27 mouse cellular contexts compared by ENCODE assay signal in genomic region chr1:140542066-140542465, GRCm38 (mm10).
DNase-seq lines count a peak whose midpoint lies in the region; ATAC-seq and TF ChIP-seq lines count a peak whose summit lies in the region.
"Had no signal": no experiment of that assay in that cellular context is flagged by ENCODE, and none has a peak within 500 bp of the region (broad histone marks: within the 10 kb centered on the region; RNA-seq: fewer than 3 reads in every experiment).

No protein-coding gene starts in this region.

- H3K9ac ChIP-seq in limb, embryonic 14.5 days (ENCODE audit: low read depth, low read length, severe bottlenecking), result no peak overlapping the region
- H3K9ac ChIP-seq: forebrain, embryonic 13.5 days; heart, embryonic 13.5 days; hindbrain, embryonic 14.5 days had no signal

- no peak overlapping the region for H3K27ac ChIP-seq in limb, embryonic 14.5 days (replicated peaks; ENCODE audit: low read depth, low read length)
- H3K27ac ChIP-seq in limb, embryonic 10.5 days, result no peak overlapping the region
- H3K27ac ChIP-seq: forebrain, embryonic 10.5 days; forebrain, embryonic 13.5 days; heart, adult 2 months; heart, embryonic 10.5 days; heart, embryonic 13.5 days; hindbrain, embryonic 14.5 days; hindbrain, postnatal 0 days had no signal

- WGBS in limb, embryonic 14.5 days, result 79% methylated on average over 3 of the region's 3 CpGs
- WGBS in limb, embryonic 10.5 days, result 90% methylated on average over 3 of the region's 3 CpGs

- H3K4me1 ChIP-seq in limb, embryonic 14.5 days (ENCODE audit: control insufficient read depth, insufficient read depth, low read length), result no peaks in the 10 kb centered on the region
- H3K4me1 ChIP-seq in limb, embryonic 10.5 days, result no peaks in the 10 kb centered on the region
- H3K4me1 ChIP-seq: forebrain, embryonic 10.5 days; forebrain, embryonic 13.5 days; heart, embryonic 10.5 days; heart, embryonic 13.5 days had no signal

- DNase-seq in adrenal gland, postnatal 10 days, result peak; percentile 25
- DNase-seq in adrenal gland, adult 18-20 months (ENCODE audit: low spot score in 2 of 2), result no peak
- DNase-seq in cerebellum, postnatal 14 days, result peak; percentile 54 to 56
- no peak for DNase-seq in cerebellum, adult 18-20 months
- DNase-seq in limb, embryonic 14.5 days (ENCODE audit: low spot score), result peak; percentile 17
- DNase-seq in limb, embryonic 10.5 days (ENCODE audit: low spot score), result no peak
- DNase-seq: adrenal gland, postnatal 14 days; B cell, adult 2 months; cerebellum, adult 8-10 months; gastrocnemius, postnatal 10 days; gastrocnemius, postnatal 36 days; heart, adult 2 months; heart, postnatal 14 days; heart, postnatal 4 days; kidney, adult 18-20 months had no signal

- no peaks in the 10 kb centered on the region for H3K27me3 ChIP-seq in limb, embryonic 14.5 days (ENCODE audit: control insufficient read depth, insufficient read depth, low read length)
- no peaks in the 10 kb centered on the region for H3K27me3 ChIP-seq in limb, embryonic 10.5 days (ENCODE audit: low read depth, poor library complexity, severe bottlenecking)
- H3K27me3 ChIP-seq: CH12.LX; forebrain, embryonic 13.5 days; heart, embryonic 13.5 days had no signal

- H3K4me2 ChIP-seq in limb, embryonic 14.5 days (replicated peaks; ENCODE audit: low read depth, low read length, severe bottlenecking), result no peak overlapping the region
- H3K4me2 ChIP-seq: forebrain, embryonic 13.5 days; heart, embryonic 13.5 days; hindbrain, embryonic 14.5 days had no signal

- ATAC-seq in limb, embryonic 14.5 days (ENCODE audit: low FRiP score, low read depth), result no peak
- ATAC-seq: forebrain, embryonic 13.5 days; forebrain, embryonic 16.5 days; hindbrain, postnatal 0 days; inflammation-experienced regulatory T-cells, adult 6 months; intestine, embryonic 16.5 days; Patski had no signal

- H3K4me3 ChIP-seq in limb, embryonic 14.5 days (replicated peaks; ENCODE audit: low read length), result no peak overlapping the region
- H3K4me3 ChIP-seq in limb, embryonic 10.5 days, result no peak overlapping the region
- H3K4me3 ChIP-seq: forebrain, embryonic 10.5 days; forebrain, embryonic 13.5 days; heart, adult 2 months; heart, embryonic 10.5 days; heart, embryonic 13.5 days had no signal

- H3K9me3 ChIP-seq in limb, embryonic 14.5 days (ENCODE audit: control insufficient read depth, low read length), result no peaks in the 10 kb centered on the region
- H3K9me3 ChIP-seq in limb, embryonic 10.5 days (replicated peaks), result no peaks in the 10 kb centered on the region
- H3K9me3 ChIP-seq: forebrain, embryonic 10.5 days; forebrain, embryonic 13.5 days; heart, embryonic 10.5 days; heart, embryonic 13.5 days had no signal

- no peak for TF ChIP-seq POLR2A in limb, embryonic 14.5 days (IDR thresholded peaks at IDR 0.05; ENCODE audit: borderline replicate concordance, extremely low read depth, insufficient read depth, insufficient read length)

- H3K36me3 ChIP-seq in limb, embryonic 14.5 days (ENCODE audit: control insufficient read depth, insufficient read depth, low read length), result no peaks in the 10 kb centered on the region
- no peaks in the 10 kb centered on the region for H3K36me3 ChIP-seq in limb, embryonic 10.5 days
- H3K36me3 ChIP-seq: forebrain, embryonic 10.5 days; G1E; heart, embryonic 10.5 days; heart, embryonic 13.5 days had no signal

Comparison
In these comparisons a context has a peak if more than half of its experiments do, and no peak if none do; other contexts are left out.
1. DNase-seq: peak in adrenal gland, postnatal 10 days (single experiment), cerebellum, postnatal 14 days (2 of 2) and limb, embryonic 14.5 days (single experiment); none in adrenal gland, adult 18-20 months (0 of 2), cerebellum, adult 18-20 months (0 of 2) and limb, embryonic 10.5 days (single experiment).